Mouse (Mus musculus): ENCODE data around the gene Gm867.
A peak's percentile ranks its signal among the peaks of the same experiment; 100 is the strongest.

Gene Gm867

DNA sequence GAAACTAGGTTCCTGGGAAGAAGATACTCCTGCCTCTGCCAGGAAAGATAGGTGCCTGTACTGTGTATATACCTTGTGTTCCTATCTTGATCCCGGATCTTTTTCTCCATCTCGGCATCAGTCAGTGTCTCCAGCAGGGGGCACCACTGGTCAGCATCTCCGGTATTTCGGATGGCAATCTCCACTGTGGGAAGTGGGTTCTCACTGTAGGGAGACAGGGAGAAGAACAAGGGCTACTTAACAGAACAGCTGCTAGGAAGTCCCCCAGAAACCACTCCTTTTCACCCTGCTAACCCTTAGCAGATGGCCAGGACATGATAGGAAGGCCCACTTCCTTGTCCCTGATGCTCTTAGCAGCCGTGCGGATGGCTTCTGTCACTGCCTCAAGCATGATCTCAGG is 43.1 kb downstream of the Gm867 start:
- DNase-seq (ENCODE audit: low spot score): peak; percentile 70

DNA sequence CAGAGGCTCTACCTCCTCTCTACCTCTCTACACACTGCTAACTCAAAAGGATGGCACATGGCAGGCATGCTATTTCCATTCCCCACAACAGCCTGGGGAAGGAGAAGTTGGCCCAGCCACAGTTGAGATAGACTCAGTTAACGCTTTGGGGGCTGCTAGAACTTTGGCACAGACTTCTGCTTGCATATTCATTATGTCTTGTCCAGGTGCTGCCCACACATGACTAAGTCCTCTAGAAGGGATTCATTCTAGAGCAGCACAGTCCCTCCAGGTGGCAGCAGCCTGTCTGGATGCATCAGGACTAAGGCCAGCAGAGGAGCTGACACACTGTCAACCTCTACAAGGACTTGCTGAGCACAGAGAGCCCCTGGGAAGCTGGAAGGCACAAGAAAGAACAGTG is 44.3 kb downstream of the Gm867 start:
- DNase-seq (ENCODE audit: low spot score): no peak

DNA sequence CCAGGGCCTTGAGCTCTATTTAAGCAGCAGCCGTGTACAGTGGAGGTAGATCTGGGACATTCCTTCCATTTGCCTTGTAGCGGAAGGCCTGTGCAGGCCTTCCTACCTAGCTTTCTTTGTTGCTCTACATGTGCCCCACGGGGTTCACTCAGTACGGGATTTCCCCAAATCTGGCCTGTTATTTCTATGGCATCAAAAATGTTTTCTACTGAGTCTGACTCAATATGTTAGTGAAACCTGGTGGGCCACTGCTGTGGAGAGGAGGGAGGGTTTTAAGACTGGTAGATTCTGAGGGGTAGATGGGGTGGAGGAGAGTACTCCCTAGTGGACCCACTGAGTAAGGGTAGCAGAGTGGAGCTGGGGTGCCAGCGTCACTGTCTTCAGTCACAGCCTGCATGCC is 44.7 kb downstream of the Gm867 start:
- no peak for DNase-seq (ENCODE audit: low spot score)

DNA sequence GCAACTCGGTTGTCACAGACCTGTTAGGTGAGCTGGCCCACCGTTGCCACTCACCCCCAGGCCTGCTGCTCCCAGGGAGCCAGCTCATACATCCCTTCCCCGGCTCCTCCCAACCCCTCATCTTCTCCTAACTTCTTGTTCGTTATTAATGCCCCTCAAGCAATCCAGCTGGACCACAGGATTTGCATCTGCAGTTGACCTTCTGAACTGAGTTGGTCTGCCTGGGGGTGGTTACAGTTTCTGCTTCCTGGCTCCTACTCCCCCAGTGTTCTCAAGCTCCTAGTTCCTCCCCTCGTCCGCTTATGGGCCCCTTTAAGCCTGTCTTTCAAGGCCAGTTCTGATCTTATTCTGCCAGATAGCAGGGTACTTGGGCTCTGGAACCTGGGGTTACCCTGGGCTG is 45.9 kb downstream of the Gm867 start:
- no peak for DNase-seq (ENCODE audit: low spot score)

DNA sequence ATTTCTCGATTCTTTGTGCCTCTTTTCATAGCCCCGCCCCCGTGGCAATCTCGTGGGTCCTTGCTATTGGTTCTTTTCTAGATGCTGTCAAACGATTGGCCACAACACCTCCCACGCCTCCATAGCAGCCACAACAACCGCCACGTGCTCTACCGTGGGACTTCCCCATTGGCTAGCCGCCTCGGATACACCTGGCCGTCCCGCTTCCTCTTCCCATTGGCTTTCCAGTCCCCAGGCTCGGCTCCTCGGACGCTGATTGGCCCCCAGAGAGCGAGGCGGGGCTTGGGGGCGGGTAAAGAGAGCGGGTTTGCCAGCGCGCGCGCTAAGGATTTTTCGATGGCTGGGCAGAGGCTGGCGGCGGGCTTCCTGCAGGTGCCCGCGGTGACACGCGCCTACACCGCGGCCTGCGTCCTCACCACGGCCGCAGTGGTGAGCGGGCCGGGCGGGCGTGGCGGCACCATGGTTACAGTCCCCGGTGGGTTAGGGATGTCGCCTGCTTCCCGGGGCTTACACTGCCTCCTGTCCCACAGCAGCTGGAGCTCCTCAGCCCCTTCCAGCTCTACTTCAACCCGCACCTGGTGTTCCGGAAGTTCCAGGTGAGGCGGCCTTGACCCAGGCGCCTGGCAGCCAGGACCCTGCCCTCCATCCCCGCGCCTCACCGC is 47.3 kb downstream of the Gm867 start, which contains the start of gene Derl3:
Gene Derl3 (plus strand): TSS at position 325 of the 662 bp plus-strand sequence.
- peak; percentile 91 for DNase-seq (ENCODE audit: low spot score)

DNA sequence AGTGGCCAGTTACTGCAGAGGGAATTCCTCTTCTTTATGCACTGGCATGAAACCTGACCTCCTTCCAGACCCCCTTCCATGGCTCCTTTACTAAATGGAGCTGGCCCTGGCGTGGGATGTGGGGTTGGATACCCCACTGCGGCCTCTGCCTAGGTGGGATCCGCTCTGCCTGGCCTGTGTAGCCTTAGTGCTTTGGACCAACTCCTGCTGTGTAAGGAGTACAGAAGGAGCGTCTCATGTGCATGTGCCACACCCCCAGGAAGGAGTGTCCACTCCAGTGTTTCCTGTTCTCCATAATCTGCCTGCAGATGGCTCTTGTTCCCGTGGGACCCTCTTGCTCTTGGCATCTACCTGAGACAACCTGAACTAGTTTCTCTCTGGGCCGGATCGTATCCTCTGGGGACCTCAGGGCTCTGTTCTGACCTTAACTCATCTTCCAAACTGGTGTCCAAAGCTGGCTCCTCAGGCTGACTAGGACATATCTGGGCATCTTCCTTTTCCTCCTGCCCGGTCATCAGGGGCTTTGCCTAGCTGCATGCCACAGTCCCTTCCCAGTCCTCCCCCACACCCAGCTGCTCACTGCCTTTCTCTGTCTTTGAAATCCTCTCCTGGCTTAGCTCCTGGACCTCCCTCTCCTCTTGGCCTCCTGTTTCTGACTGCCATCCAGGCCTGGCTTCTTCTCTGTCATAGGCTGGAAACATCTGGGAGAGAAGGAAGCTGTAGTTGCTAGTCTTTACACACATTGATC is 50.9 kb downstream of the Gm867 start:
- no peak for DNase-seq (ENCODE audit: low spot score)
